Mouse (Mus musculus) spleen, adult 2 months (tissue): Measurements from ENCODE around the gene Pacrg.

Source experiments
- CTCF ChIP-seq: fragments of 200-500 bp; IDR thresholded peaks from 2 replicates; pipeline ENCODE4 v1.5.1; 2011; ENCODE audit warnings: mild to moderate bottlenecking, inconsistent platforms; ENCODE audit not compliant: insufficient read depth, insufficient read length, insufficient replicate concordance; ENCODE audit errors: extremely low read depth
- POLR2A ChIP-seq: fragments of 200-500 bp; IDR thresholded peaks from 2 replicates; pipeline ENCODE4 v1.6.1; 2011; ENCODE audit warnings: low read depth, low read length, inconsistent platforms

DNA sequence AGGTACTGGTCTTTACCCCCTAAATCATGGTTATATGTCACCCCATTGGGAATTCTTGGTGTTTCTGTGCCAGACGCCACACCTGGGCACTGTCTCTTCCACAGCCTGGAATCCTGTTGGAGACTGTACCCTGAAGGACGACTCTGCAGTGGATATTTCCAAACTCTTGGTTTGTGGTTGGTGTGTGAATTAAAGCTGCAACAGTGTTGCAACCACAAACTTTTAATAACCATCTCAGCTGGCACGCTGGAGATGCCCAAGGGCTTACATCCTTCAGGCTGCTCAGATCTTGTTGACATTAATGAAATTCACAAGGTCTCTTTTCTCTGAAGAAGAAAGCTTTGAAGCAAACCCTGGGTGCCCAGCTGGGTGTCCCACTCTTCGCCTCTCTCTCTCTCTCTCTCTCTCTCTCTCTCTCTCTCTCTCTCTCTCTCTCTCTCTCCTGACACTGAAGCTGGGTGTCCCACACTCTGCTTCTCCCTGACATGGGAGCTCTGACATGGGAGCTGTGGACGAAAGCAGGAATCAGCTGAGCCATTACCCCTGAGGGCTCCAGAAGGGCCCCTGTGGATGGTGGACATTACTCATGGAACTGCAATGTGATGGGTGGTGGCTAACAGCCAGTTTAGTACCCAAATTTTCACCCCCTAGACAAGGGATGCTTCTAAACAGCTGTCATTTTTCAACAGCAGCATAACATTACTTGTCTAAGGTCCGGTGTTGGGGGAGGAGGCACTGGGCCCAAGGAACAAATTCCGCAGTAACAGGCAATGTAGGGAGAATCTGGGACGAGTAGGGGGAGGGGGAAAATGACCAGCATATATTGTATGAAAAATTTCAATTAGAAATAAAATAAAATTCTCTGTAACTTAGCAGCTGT is 429.3 kb downstream of the Pacrg start:
- TF ChIP-seq CTCF (no peak), POLR2A (no peak)
